Mouse (Mus musculus) MN1 (cell line): ENCODE results near the gene Pdpn.

Experiments
- DNase-seq: peaks from one replicate; pipeline ENCODE4 v3.0.0-alpha.2; 2016; ENCODE audit warnings: low spot score

Pdpn gene

GRCm38 (mm10) chr4:143239117-143239516 lies 60.2 kb downstream of the Pdpn start:
- DNase-seq, result no peak

GRCm38 (mm10) chr4:143238241-143239031 lies 60.9 kb downstream of the Pdpn start:
- DNase-seq, result peak; percentile 43

DNA sequence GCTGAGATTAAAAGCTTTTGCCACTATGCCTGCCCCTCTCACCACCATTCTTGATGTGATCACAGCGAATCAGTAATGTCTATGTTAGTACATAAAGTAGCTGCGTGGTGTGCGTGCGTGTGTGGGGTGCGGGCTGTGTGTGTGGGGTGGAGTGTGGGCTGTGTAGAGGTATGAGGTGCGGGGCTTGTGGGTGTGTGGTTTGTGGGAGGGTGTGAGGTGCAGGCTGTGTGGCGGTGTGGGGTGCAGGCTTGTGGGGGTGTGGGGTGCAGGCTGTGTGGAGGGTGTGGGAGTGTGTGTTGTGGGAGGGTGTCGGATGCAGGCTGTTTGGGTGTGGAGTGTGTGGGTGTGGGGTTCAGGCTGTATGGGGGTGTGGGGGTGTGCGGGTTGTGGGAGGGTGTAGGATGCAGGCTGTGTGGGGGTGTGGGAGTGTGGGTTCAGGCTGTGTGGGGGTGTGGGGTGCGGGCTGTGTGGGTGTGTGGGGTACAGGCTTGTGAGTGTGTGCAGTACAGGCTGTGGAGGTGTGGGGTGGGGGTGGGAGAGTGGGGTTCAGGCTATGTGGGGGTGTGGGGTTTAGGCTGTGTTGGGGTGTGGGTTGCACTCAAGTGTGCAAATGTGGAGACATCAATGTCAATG lies 67.5 kb downstream of the Pdpn start:
- no peak for DNase-seq

DNA sequence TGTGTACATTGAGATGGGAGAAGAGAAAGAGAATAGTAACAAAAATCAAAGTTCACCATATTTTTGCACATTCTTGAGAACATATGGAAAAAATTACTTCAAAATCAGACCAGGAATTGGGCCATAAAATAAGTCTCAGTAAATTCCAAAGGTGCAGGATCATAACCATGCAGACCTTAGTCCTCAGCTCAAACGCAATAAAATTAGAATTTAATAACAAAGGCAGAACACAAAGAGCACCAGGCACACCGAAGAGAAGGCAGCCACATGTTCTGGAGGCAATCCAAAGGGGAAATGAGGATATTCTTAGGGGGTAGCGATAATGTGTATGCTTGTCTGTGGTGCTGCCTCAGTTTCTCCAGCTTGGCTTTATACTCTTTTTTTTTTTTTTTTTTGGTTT lies 68.3 kb downstream of the Pdpn start:
- DNase-seq, result no peak

- no peak for DNase-seq
Observed at GRCm38 (mm10) chr4:143227976-143228375, 71.4 kb downstream of the Pdpn start.

DNA sequence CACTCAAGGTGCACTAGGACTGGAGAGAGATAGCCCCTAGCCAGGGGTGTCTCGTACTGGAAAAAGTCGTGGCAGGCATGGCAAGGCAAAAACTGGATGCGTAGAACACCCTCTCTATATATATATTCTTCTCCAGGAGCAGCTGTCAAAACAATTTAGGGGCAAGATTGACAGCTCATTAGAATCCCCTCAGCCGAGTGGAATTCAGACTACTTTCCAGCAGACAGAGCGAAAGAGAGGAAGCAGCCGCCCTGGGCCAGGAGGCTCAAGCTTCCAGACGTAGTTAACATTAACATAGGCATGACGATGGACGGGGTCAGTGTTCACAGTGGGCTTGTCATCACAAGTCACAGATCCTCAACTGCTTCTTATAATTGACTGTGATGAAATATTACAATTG lies 73.5 kb downstream of the Pdpn start:
- DNase-seq, result no peak

- no peak for DNase-seq
Observed at GRCm38 (mm10) chr4:143219316-143219751, 80.0 kb downstream of the Pdpn start.

DNA sequence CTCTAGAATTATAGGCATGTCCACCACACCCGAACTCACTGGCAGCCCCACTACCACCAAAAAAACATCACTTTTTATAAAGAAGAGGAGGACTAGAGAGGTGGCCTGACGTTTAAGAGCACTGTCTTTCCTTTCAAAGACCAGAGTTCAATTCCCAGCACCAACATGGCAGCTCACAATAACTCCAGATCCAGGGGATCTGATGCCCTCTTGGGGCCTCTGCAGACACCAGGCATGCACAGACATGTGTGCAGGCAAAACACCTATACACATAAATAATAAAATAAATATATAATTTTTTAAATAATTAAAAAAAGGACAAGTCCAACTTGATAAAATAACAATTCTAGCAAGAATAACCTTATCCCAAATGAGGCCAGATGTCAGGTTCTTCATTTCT lies 80.5 kb downstream of the Pdpn start:
- DNase-seq, result no peak
